Mouse (Mus musculus) frontal cortex, postnatal 14 days (tissue): Measurements from ENCODE around the gene Psmd9.
A peak's percentile ranks its signal among the peaks of the same experiment; 100 is the strongest.

Experiments
- DNase-seq, 2 experiments: peaks; one replicate each; pipeline ENCODE4 v3.0.0; 2022; ENCODE audit warnings: low spot score in 2 of 2

Psmd9 gene

DNA sequence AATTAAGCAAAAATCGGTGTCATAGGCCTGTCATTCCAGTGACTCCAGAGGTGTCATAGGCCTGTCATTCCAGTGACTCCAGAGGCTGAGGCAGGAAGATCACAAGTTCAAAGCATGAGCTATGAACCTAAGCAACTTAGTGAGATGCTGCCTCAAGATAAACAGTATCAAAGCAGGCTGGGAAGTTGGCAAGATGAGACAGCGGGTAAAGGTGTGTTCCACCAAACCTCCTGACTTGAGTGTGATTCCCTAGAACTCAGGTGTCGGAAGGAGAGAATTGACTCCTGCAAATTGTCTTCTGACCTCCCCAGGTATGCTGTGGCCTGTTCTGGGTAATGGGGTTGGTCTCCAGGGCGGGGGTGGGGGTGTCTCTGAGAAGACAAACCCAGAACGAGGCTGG is at the start of gene Psmd9:
Gene Psmd9, plus strand, starts transcription at position 130 of the 400 bp plus-strand sequence.
- no peak for DNase-seq

DNA sequence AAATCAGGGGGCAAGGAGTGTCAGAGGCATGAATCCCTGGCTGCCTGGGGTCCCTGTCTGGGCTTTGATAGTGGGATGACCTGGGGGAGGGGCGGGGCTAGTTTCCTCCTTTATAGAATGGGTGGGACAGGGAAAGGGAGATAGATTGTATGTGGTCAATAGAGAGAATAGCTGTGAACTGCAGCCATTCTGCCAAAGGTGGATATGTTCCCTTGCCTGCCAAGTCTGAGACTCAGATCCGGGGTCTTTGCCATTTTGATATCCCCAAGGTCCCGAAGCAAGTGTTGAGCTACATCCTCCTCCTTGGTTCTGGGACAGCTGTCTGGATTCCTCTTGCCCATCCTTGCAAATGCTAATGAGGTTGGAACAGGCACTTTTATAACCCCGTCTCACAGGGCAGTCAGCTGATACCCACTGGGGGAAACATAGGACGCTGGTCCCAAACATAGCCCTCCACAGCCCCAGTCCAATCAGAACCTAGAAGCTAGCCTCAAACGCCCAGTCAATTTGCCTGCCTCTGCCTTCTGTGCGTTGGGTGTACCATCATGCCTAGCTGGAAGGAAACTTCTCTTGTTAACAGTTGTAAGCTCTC is 48.5 kb upstream of the Psmd9 start:
- no peak for DNase-seq

DNA sequence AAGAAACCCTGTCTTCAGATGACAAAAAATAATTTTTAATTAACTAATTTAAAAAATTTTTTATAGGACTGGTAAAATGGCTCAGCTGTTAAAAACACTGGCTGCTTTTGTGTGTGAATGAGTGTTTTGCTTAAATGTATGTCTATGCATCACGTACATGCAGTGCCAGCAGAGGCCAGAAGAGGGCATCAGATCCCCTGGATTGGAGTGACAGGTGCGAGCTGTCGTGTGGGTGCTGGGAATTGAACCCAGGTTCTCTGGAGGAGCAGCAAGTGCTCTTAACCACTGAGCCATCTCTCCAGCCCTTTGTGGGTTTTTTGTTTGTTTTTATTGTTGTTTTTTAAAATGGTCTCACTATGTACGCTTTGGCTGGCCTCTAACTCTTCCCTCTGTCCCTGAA is 47.0 kb upstream of the Psmd9 start:
- no peak for DNase-seq

DNA sequence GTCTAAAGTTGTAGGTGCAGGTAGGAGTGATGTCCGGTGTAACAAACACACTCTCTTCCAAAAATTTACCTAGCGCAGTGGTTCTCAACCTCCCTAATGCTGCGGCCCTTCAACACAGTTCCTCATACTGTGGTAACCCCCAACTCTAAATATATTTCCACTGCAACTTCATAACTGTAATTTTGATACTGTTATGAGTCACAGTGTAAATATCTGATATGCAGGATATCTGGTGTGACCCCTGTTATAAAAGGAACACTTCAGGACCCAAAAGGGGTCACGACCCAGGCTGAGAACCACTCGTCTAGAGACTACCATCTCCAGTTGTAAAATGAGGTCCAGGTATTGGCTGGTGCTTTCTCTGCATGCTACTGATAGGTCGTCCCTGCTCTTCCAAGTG is 44.1 kb upstream of the Psmd9 start:
- no peak for DNase-seq

DNA sequence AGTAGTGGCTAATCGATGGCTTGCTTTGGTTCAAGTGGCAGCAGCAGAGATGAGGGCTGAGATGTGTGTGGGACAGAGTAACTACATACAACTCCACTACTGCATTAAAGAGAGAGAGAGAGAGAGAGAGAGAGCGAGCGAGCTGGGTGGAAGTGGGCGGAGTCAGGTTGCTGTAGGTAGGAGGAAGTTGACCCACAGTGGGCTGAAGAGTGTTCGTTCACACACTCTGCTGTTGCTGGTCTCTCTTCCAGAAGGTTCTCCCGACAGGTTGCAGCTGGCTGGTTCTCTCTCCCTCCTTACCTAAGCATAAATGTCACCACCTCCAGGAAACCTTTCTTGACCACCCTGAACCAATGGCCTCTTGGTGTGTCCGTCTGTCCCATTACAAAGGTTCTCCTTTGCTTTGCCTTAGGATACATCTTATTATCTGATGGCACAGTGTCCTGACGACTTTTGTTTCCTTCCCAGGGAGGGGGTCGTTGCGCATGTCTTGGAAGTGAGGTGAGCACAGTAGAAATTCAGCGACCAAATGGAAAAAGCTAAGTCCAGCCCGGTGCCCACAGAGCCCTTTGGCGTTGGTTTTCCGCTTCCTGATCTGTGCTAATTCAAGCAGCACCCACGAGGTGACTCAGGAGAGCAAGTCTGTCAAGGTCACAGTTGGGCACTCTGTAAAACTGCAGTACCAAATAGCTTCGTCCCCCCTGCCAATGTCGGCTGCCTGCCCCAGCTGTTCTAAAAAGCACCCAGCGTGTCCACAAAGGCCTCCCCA is 43.4 kb upstream of the Psmd9 start:
- DNase-seq, result no peak

DNA sequence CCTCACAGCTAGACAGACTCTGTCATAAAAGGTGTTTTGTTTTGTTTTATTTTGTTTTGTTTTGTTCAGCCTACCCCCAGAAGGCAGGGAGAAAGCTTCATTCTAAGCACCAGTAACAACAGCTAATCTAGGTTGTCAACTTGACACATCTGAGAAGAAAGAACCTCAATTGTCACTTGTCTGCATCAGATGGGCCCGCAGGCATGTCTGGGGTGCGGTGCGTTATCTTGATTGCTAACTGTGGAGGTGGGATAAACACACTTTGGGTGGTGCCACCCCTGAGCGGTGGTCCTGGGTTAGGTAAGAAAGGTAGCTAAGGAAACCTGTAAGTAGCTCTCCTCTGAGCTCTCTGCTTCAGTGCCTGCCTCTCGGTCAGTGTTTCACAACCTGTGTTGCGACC is 42.2 kb upstream of the Psmd9 start:
- DNase-seq, result no peak

DNA sequence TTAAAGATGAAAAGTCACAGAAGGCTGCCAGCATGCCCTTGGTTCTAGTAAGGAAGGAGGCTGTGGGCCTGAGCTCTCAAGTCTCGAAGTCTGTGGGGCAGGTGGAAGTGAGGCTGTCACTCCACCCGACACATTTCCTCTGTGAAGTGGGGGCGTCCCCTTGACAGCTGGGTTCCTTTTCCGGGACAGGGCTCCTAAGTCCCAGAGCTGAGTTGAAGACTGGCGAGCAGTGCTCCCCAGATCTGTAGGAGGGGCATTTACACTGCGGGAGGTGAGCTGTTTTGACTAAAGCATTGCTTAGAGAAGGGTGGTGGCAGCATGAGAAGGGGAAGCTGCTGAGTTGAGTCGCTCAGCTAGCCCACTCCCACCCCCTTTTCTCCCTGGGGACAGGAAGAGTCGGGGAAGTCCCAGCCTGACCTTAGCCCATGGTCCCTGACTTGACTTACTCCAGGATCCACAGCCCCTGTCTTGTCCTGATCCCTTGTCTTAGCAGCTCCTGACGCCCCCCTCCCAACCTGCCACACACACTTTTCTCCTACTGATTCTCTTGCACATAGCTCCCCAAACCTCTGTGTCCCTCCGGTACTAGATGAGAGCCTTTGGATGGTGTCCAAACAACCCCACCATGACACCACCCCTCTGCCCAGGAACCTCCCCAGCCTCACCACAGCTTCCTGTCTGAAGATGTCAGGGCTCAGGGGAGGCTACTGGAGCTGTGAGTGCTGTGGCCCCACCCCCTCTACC is 40.6 kb upstream of the Psmd9 start:
- no peak for DNase-seq

DNA sequence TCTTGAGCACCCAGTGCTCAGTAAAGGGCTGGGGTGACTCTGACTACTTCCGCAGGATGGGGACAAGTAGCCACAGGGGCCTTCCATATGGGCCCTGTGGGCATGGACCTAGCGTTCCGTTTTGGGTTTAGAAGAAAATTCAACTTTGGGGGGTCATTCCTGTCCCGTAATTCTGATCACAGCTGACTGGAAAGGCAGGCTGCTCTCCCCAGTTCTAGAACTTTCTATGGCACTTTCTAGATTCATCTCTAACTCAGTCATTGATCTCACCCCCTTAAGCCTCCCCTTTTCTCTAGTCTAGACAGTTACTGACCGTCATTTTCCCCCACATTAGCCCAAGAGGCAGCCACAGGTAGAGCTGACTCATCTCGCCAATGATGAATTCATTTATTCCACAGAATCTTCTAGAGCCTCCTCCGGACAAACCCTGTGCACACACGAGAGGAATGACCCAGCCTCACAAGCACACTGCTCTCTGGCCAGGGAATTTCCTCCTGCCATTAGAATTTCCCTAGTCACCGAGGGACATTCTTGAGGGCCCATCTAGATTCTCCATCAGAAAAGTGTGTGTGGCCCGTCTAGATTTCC is 39.9 kb upstream of the Psmd9 start:
- no peak for DNase-seq

DNA sequence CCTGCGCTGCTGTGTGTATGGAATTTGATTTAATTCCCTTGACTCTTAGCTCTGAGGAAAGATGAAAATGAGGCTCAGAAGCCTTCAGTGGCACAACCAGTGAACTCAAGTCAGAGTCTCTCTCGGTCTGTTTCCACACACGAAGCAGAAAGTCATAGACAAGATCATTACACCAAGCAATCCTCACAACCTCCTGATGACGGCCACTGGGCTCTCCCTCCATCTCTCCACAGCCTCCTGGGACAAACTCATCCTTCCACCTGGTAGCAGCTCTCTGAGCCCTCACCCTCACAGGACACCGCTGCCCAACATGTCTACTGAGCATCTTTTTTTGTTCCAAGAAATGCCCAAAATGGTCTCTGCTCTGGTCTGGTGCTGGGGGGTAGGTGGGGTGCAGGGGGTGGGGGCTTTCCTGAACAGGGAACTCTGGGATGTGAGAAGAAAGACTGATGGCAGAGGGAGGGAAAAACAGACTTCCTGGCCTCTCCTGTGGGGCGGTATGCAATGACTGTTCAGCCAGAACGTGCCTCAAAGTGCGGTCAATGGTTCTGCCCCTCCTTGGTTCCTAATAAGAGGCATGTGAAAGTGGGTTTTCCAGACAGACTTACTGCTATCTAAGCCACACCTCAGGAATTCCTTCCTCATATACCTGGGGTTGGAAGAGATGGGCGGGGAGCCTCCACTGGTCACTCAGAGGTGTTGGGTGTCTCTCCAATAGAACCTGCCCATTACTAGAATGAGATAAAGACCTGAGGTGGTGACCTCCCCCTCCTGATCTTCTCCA is 39.0 kb upstream of the Psmd9 start:
- no peak for DNase-seq

DNA sequence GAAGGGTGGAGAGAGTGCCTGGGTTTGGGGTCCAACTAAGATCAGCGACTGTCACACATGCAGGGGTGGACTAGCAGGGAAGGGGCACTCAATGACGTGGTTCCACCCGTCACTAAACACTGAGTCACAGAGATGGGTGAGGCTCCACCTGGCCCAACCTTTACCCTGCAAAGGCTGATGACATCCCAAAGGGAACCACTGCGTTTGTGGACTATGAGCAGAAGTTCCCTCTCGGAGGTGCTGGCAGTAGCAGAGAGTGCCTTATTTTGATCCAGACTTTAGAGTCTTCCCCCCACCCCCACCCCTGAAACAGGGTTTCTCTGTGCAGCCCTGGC is 38.4 kb upstream of the Psmd9 start:
- DNase-seq, result no peak

DNA sequence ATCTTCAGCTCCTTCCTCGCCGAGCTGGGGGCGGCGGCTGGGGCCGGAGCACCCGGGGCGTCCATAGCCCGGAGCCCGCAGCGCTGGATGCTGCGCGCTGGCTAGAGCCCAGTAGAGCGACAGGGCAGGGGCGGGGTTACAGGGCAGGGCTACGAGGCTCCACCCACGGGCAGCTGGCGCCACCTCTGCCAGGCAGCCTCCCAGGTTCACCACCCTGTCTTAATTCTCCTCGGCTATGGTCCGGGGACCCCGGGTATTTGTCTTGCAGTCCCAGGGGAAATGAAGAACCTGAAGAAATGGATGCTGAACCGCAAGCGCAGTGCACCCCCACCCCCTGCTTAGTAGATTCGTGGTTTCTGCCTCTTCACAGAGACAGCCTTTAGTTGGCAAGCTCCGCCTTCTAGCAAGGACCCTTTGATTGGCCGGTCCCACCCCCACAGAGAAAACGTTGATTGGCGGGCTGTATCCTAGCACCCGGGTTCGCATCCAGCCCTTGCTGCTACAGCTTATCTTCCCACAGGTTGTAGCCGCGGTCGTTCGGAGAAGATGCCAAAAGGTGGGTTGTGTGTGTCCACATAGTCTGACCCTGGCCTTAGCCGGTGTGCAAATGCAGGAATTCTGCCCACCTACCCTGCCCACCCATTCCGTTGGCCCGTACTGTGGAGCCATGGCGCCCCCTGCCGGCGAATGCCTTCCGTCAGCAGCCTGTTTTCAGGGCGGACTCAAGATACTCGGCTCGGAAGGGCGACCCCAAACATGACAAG is 36.7 kb upstream of the Psmd9 start, which contains the start of gene Rhof:
Gene Rhof, minus strand, starts transcription at position 385 of the 764 bp plus-strand sequence.
- peak; percentile 78 to 83 for DNase-seq

DNA sequence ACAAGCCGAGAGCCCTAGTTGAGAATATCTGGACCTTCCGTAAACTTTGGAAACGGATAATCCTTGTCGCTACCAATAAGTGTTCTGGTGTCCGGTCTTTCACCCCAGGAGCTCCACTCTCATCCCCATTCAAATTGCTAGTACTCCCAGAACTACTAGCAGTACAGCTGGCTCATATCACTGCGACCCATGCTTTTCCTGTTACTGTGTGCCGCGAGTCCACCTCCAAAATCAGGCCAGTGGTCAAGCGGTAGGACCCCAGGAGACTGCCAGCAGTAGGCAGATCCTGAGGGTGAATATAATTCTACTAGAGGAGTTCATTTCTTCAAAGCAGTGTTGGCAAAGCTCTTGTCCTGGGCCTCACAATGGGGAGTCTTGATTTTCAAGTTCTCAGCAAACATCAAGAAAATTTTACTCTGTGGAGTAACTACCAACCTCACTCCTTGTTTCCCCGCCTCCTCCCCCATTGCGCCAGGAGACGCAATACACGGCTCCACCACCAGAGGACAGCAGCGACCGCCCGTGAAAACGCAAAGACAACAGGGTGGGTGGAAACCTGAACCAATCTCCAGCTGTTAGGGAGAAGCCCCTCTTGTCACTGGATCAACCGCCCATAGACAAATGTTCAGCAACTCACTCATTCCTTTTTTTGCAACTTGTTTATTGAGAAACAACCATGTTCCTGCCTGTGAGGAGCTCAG is 36.0 kb upstream of the Psmd9 start:
- peak; percentile 85 to 93 for DNase-seq

DNA sequence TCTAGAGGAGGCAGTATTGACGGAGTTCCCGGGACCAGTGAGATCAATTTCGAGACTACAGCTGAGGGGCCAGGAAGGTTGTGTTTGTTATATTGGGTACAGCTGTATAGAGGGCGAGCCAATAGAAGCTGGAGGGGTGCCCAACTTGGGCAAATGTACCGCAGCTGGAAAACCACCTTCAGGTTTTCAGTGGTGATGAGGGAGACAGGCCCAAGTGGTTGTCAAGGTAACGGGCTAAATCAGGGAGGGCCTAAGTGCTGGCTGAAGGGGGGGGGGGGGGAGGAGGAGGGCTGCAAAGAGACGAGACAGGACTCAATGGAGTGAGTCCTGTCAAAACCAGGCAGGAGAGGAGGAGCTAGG is 35.4 kb upstream of the Psmd9 start:
- DNase-seq, result peak in 1 of 2 experiments; percentile 40

DNA sequence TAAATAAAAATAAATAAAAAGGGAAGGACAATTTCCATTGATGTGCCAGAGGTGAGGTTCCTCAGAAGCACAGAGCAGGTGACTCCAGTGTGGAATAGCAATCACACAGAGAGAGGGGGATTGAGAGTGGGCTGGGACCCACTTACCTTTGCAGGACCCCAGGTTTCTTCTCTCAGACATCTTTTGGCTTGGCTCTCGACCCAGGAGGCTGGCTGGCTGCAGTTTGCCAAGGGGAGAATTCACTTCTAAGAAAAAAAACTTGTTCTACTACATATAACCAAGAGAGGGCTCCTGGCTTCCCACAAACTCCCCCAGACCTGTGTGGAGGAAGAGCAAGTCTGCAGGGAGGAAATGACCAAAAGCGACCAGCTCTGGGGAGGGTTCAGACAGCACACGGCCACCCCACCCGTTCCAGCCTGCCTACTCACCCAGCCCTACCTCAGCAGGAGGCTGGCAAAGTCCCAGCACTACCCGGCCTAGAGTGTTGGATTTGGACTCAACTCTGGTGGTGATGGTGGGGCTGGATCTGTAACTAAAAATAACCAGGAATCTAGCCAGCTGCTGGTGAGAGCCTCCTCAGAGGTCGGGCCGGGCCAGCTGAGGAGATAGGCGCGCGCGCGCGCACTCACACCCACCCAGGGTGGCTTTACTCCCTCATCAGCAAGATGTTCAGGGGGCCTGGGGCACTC is 34.9 kb upstream of the Psmd9 start:
- no peak for DNase-seq

DNA sequence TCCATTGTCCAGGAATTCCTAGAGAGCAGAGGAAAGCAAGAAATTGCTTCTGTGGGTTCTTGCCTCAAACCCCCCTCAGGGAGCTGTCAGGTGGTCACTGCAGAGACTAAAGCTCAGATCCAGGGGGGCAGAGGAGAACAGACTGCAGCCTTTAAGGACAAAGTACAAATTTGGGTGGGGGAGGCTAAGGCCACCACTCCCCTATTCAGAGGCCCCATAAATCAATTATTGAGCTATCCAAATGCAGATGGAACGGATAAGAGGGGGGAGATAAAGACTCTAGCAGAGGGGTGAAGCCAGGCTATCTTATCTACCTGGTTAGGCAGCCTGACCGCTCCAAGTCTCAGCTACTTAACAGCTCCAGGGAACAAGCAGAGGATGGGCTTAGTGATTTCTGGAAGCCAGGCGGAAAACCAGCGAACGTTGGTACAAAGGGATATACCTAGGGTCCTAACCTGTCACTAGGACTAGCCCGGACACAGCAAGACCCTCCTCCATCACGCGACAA is 34.3 kb upstream of the Psmd9 start:
- DNase-seq, result no peak

DNA sequence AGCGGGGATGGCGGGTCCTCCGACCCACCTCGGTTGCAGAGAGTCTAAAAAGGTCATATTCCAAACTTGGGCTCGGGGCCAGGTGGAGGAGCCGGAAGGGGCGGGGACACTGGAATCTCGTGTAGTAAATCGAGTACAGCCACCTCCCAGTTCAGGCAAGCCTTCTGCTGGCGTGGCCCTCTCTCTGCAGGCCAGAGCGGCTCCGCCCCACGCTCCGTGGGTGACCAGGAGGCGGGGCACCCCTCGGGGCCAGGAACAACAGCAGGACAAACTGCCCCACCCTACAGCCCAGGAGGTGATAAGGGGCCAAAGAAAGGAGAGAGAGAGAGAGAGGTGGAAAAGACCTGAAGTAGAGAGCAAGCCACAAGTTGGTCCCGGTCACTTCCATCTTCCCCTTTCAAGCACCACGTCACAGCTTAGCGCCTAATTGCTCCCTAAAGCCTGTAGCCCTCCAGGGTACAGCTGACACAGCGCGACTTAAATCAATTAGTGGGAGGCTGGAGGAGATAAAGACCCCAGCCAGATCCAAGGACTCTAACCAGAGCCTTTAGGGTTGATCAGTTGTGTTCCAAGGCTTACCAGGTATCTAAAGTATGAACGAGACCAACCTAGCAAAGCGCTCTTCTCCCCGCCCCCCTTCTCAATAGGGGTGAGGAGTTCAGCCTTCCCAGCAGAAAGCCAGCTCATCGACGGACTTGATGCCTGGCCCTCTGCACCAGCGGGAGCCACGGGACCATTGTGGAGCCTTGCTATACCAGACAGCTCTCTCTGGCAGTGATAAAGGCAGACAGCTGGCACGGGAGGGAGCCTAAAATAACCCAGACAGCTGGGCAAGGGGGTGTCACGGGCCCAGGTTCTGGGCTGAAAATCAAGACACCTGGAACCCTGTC is 33.5 kb upstream of the Psmd9 start:
- DNase-seq, result peak in 1 of 2 experiments; percentile 49

DNA sequence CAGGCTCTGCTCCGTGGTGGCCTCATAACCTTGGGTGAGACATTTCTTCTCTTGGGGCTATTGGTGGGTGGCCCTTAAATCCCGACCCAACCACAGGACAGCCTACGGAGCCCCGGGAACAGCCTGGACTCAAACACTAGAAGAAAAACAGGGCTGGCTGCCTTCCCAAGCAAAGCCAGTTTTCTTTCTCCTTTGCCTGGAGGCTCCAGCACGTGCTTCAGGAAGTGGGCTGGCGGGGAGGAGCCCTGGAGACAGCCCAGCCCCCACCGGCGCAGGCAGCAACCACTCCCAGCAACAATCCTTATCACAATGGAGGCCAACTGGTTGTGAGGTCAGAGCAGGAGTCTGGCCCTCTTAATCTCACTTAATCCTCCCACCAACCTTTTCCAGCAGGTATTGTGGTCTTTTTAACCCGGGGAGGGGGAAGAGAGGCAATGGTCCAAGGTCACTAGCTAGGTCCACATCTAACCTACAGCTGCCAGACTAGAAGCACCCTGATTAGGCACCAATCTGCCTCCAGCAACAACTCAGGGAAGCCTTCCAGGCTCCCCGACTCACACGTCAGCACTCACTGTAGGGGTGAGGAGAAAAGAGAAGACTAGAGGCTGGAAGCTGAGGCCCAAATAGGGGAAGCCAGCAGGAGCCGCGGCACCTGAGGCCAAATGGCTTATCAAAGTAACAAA is 32.7 kb upstream of the Psmd9 start:
- peak; percentile 78 to 84 for DNase-seq
